Mouse (Mus musculus) neural tube, embryonic 13.5 days (tissue): ENCODE data around the gene Adgre5. TPM values are rescaled to one million over a fixed set of nuclear protein-coding genes. Genes with fewer than 3 reads are reported as not detected.

Experiments used
- ATAC-seq: fragments of 200-750 bp; cut with Nextera tagmentation; 2 replicates; pipeline ENCODE4 v1.8.0; 2017; ENCODE audit warnings: low read depth, mild to moderate bottlenecking, moderate TSS enrichment, moderate library complexity
- H3K27ac ChIP-seq: fragments of 300-500 bp; sonication (generic); replicated peaks from 2 replicates; pipeline ENCODE4 v1.5.1; 2015; ENCODE audit warnings: moderate library complexity, mild to moderate bottlenecking, inconsistent platforms
- H3K27me3 ChIP-seq: fragments of 300-500 bp; sonication (generic); 2 replicates; pipeline ENCODE4 v1.6.1; 2015; ENCODE audit warnings: mild to moderate bottlenecking, inconsistent platforms
- H3K36me3 ChIP-seq: fragments of 300-500 bp; sonication (generic); 2 replicates; pipeline ENCODE4 v1.6.1; 2015; ENCODE audit warnings: mild to moderate bottlenecking, inconsistent platforms
- H3K4me1 ChIP-seq: fragments of 300-500 bp; sonication (generic); replicated peaks from 2 replicates; pipeline ENCODE4 v1.6.1; 2015; ENCODE audit warnings: inconsistent platforms
- H3K4me2 ChIP-seq: fragments of 300-500 bp; sonication (generic); 2 replicates; pipeline ENCODE4 v1.6.1; 2015; ENCODE audit warnings: inconsistent platforms, mild to moderate bottlenecking, moderate library complexity
- H3K4me3 ChIP-seq: fragments of 300-500 bp; sonication (generic); 2 replicates; pipeline ENCODE4 v1.5.1; 2015; ENCODE audit warnings: mild to moderate bottlenecking, inconsistent platforms
- H3K9ac ChIP-seq: fragments of 300-500 bp; sonication (generic); 2 replicates; pipeline ENCODE4 v1.6.1; 2015; ENCODE audit warnings: moderate library complexity, mild to moderate bottlenecking, inconsistent platforms
- H3K9me3 ChIP-seq: fragments of 300-500 bp; sonication (generic); 2 replicates; pipeline ENCODE4 v1.6.1; 2016; ENCODE audit warnings: inconsistent platforms
- WGBS: fragments of 180-500 bp; shearing (Covaris S2); methylation state at CpG from one replicate; pipeline ENCODE4 v1.1.7; 2015; 5-methylcytosine and 5-hydroxymethylcytosine counted together
- polyA plus RNA-seq: library from polyadenylated mRNA; unstranded; fragments of >200 nt; fragmentation: Nextera tagmentation; extraction: Ambion mirVana; gene quantifications from 2 replicates; pipeline ENCODE4 v1.2.1, GENCODE M21; 2015

Gene Adgre5
- 12.7 and 14.7 TPM in 2 replicates for polyA plus RNA-seq

DNA sequence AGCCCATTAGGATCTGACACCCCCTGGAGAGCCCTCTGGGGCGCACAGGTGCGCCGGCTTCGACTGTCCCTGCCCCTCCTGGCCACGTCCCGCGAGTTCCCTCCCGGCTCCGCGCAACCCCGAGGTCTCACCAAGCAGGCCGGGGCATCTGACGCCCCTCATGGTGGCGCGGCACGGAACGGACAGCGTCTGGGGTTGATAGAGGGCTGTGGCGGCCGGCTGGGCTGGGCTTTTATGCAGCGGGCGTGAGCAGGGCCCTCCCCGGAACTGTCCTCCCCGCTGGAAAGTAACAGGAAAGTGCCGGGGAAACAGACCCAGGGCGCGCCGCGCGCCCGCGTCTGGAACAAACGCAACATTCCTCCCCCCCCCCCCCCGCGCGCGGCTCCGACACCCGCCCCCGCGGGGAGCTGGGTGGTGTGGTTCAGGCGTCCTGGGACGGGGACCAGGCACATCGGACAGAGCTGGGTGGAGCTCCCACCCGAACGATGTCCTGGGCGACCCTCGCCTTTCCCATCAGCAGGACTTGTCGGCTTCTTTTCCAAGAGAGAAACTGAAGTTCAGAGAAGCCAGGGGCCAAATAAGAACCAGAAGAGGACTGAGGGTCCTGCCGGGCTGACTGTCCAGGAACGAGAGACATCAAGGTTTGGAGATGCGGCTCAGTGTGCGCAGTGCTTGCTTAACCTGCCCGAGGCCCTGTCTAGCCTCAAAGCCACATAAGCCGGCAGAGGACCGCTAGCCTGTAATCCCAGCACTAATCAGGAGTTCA is at the start of gene Adgre5:
Gene Adgre5, minus strand, starts transcription at position 351 of the 766 bp plus-strand sequence.
- H3K4me2 ChIP-seq: peak within 1 kb of the TSS; percentile 77
- H3K27me3 ChIP-seq: peaks cover 55% of the 10 kb centered on the region
- H3K27ac ChIP-seq: 0 out of 2 replicates have a peak within 1 kb of the TSS, but pooled peaks have one; percentile 2
- WGBS: 1% methylated on average over 56 of the region's 56 CpGs
- H3K9ac ChIP-seq: peak within 1 kb of the TSS; percentile 68
- no peaks in the 10 kb centered on the region for H3K9me3 ChIP-seq
- H3K36me3 ChIP-seq: no peaks in the 10 kb centered on the region
- H3K4me3 ChIP-seq: peak within 1 kb of the TSS; percentile 45
- peak; percentile 58 for ATAC-seq
- H3K4me1 ChIP-seq: peaks cover 23% of the 10 kb centered on the region

DNA sequence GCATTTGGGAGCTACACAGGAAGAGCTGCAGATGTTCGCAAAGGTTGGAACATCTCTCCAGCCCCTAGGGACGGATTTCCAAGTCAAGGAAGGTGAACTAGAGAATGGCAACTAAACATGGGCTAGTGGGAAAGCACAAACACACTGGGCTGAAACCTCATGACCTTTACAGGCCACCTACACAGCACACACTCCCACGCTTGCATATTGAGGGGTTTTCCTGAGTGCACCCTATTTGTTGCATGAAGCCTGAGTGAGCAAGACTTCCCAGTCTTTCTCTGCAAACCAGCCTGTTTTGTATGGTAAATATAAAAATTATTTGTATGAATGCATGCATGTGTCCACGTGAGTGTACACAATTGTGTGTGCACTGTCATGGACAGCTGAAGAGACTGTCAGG is 48.7 kb upstream of the Adgre5 start:
- Histone ChIP-seq H3K4me3 (no peak overlapping the region), H3K9ac (no peak overlapping the region), H3K36me3 (no peaks in the 10 kb centered on the region), H3K9me3 (no peaks in the 10 kb centered on the region), H3K4me1 (peaks cover 3% of the 10 kb centered on the region; the same call in 1 of the 2 replicates), H3K27me3 (peaks cover 12% of the 10 kb centered on the region; the same call in 1 of the 2 replicates), H3K4me2 (no peak overlapping the region), H3K27ac (no peak overlapping the region)
- WGBS: 80% methylated on average over 4 of the region's 4 CpGs
- no peak for ATAC-seq

DNA sequence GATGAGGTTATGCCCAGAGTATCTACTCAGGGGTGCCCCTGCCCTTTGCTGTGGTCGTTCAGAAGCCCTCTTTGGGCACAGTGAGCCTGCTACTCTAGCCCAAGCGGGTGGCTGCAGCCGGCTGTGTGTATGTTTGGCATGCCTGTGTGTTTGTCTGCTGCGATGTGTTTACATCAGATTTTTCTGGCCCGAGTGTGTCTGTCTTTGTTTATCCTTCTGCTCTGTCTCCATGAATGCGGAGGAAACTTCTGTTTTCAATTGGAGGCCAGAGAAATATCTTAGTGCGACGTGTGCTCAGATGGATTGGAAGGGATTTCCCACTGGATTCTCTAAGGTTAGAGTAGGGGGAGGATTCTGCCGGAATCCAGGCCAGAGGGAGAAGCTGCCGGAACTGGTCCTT is 43.9 kb upstream of the Adgre5 start:
- 77% methylated on average over 10 of the region's 10 CpGs for WGBS
- no peak for ATAC-seq
- Histone ChIP-seq H3K36me3 (no peaks in the 10 kb centered on the region), H3K9me3 (no peaks in the 10 kb centered on the region), H3K4me1 (0 out of 2 replicates have a peak, but pooled peaks cover 2% of the 10 kb centered on the region), H3K27me3 (peaks cover 40% of the 10 kb centered on the region), H3K4me3 (no peak overlapping the region), H3K27ac (no peak overlapping the region), H3K9ac (no peak overlapping the region), H3K4me2 (no peak overlapping the region)

DNA sequence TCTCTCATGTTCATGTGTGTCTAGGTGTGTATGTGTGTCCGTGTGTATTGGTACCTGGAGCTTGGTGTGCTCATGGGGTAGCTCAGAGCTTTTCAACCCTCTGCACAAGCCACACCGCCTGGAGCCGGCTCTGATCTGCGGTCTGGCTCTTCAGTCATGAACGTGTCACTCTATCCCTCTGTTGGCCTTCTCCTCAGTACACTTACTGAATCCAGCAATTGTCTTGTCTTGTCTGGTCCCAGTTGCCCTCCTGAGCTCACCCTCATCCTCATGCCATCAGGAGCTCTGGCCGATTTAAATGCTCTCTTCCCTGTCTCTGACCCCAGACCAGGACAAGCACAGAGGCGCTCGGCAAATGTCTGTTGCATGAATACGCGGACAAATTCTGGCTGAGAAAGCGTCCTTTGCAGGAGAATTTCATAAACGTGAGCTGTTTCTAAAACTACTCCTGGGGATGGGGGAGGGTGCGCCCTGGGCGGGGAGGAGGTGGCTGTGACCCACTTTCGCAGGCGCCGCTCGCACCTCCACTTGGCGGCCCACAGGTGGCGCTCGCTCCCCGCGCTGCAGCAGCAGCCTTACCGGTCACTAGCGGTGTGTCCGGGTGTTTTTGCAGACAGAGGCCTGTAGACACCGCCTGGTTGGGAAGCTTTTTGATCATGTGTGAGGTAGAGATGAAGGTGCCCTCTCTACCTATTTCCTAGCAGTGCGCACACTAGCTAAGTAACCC is 41.9 kb upstream of the Adgre5 start:
- 14% methylated on average over 28 of the region's 28 CpGs for WGBS
- Histone ChIP-seq H3K27me3 (peaks cover 52% of the 10 kb centered on the region), H3K4me3 (no peak overlapping the region), H3K9ac (no peak overlapping the region), H3K27ac (no peak overlapping the region), H3K9me3 (no peaks in the 10 kb centered on the region), H3K4me2 (peak overlapping the region; percentile 40), H3K4me1 (0 out of 2 replicates have a peak, but pooled peaks cover 2% of the 10 kb centered on the region), H3K36me3 (no peaks in the 10 kb centered on the region)
- peak; percentile 82 for ATAC-seq

DNA sequence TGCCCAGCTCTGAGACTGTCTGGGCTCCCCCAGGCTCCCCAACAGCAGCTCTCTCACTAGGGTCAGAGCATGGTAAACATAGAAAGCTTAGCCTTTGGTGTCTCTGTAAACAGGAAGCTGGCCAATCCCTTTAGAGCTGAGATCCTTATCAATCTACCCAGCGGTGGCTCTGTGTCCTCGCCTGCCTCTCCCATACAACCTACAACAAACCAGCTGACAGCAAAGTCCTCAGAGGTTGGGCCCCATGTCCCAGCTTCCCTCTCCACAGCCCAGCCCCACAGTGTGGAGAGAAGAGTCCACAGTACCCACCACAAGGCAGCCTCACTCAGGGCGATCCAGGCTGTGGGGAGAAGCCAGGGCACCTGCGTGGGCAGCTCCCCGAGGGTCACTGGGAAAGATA is 38.5 kb upstream of the Adgre5 start:
- no peak overlapping the region for H3K4me2 ChIP-seq
- no peaks in the 10 kb centered on the region for H3K9me3 ChIP-seq
- no peak overlapping the region for H3K9ac ChIP-seq
- no peak overlapping the region for H3K27ac ChIP-seq
- H3K27me3 ChIP-seq: peaks cover 59% of the 10 kb centered on the region
- no peaks in the 10 kb centered on the region for H3K36me3 ChIP-seq
- WGBS: 64% methylated on average over 5 of the region's 5 CpGs
- peaks cover 5% of the 10 kb centered on the region; the same call in 1 of the 2 replicates for H3K4me1 ChIP-seq
- no peak for ATAC-seq
- no peak overlapping the region for H3K4me3 ChIP-seq

DNA sequence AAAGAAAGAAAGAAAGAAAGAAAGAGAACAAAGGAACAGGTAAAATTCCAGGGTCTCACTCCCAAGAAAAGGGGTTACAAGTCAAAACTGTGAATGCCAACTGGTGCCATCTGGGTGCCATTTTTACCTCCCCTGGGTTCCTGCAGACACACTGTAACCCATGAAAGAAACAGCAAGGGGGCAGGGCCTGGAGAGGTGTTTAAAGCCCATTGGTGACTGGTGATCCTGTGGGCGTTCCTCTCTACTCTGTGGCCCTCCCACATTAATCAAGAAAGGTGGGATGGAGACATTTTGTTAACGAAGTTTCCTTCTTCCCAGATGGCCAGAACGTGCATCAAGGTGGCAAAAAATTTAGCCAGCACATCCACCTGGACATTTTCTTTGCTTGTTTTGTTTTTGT is 36.9 kb upstream of the Adgre5 start:
- H3K27me3 ChIP-seq: peaks cover 63% of the 10 kb centered on the region
- H3K4me1 ChIP-seq: peaks cover 16% of the 10 kb centered on the region
- no peaks in the 10 kb centered on the region for H3K9me3 ChIP-seq
- 69% methylated on average over 3 of the region's 3 CpGs for WGBS
- H3K36me3 ChIP-seq: no peaks in the 10 kb centered on the region
- H3K4me2 ChIP-seq: no peak overlapping the region
- no peak overlapping the region for H3K4me3 ChIP-seq
- H3K27ac ChIP-seq: no peak overlapping the region
- no peak for ATAC-seq
- no peak overlapping the region for H3K9ac ChIP-seq

DNA sequence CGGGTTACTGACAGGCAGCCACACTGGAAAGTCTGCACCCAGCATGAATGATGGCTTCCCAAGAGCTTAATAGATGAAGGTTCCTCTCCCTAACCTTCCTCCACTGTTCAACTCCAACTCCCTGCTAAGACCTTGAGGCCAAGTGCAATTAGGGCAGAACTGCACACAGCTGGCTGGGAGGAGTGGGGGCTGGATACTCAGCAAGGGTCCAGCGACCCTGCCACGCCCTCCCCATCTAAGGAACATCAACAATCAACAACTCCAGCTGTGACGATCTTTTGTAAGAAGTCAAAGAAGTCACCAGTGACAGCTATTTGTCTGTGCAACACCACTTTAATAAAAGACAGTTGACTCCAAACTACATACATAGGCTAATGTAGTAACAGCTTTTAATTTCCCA is 35.5 kb upstream of the Adgre5 start:
- H3K4me2 ChIP-seq: no peak overlapping the region
- peaks cover 64% of the 10 kb centered on the region for H3K27me3 ChIP-seq
- H3K27ac ChIP-seq: no peak overlapping the region
- no peak overlapping the region for H3K4me3 ChIP-seq
- no peaks in the 10 kb centered on the region for H3K36me3 ChIP-seq
- no peak overlapping the region for H3K9ac ChIP-seq
- no peak for ATAC-seq
- WGBS: 29% methylated on average over 4 of the region's 4 CpGs
- peaks cover 22% of the 10 kb centered on the region for H3K4me1 ChIP-seq
- H3K9me3 ChIP-seq: no peaks in the 10 kb centered on the region

DNA sequence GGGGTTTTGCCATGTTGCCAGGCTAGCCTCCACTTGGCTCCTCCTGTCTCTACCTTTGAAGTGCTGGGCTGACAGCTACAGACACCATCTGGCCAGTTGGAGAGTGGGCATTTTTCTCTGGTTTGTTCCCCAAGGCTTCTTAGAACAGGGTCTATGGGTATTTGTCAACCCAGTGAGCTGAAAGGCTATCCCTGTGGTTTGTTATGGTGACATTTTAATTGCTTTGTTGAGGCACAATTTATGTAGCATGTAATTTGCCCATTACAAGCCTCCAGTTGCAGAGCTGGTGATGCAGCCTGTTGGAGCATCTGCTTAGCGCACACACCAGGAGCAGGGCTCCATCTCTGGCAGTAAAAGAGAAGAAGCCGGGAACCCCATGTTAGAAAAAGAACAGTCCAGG is 33.1 kb upstream of the Adgre5 start:
- Histone ChIP-seq H3K9ac (no peak overlapping the region), H3K4me1 (peaks cover 22% of the 10 kb centered on the region), H3K4me2 (no peak overlapping the region), H3K9me3 (no peaks in the 10 kb centered on the region), H3K27ac (no peak overlapping the region), H3K4me3 (no peak overlapping the region), H3K36me3 (no peaks in the 10 kb centered on the region), H3K27me3 (peaks cover 66% of the 10 kb centered on the region)
- peak; percentile 66 for ATAC-seq
- WGBS: 22% methylated on average over 2 of the region's 2 CpGs

DNA sequence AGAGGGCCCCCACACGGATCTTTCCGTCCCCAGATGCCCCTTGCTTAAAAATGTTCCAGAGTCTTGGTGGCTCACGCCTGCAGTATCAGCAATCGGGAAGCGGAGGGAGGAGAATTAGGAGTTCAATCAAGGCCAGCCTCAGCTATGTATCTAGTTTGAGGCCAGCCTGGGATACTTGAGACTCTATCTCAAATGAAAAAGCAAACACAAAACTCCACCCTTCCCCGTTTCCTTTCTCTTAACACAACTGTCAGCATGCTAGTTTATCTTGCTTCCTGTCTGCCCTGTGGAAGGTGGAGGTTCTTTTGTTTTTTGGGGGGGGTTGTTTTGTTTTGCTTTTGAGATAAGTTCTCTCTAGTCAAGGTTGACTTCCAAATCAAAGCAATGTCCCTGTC is 32.3 kb upstream of the Adgre5 start:
- WGBS: 40% methylated on average over 6 of the region's 6 CpGs
- H3K4me3 ChIP-seq: 0 out of 2 replicates have a peak overlapping the region, but pooled peaks have one; percentile 30
- H3K27me3 ChIP-seq: peaks cover 61% of the 10 kb centered on the region
- H3K4me1 ChIP-seq: peaks cover 22% of the 10 kb centered on the region
- H3K36me3 ChIP-seq: no peaks in the 10 kb centered on the region
- H3K27ac ChIP-seq: no peak overlapping the region
- H3K9me3 ChIP-seq: no peaks in the 10 kb centered on the region
- no peak for ATAC-seq
- no peak overlapping the region for H3K9ac ChIP-seq
- H3K4me2 ChIP-seq: peak overlapping the region; percentile 56

DNA sequence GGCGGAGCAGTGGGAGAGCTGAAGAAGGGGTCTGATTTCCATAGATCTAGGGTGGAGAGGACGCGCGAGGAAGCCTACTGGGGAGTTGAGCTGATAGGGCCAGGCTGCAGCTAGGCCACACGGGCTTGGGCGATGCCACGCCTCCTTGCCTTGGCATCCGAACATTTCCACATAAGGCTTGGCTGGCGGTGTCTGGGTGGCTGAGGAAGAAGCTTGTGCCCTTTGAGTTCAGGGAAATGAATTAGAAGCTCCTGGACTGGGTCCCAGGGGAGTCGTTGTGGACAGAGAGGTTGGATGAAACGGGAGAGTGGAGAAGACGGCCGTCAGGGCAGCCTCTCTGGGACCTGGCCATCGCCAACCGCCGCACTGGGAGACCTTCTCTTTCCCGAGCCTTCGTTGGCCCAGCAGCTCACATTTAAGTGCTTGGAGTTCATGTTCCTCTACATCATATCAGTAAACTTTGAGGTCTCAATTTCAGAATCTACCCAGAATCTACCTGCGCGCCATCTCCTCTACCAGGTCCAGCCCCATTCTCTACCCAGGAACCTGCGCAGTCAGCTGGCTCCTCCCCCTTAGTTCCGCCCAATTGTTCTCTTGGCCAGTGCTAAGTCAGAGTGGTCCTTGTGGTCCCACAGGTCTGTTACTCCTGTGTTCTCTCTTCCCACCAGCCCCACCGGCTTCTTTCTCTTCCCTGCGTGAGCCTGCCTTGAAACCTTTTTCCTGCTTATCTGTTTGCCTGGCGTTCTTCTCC is 31.8 kb upstream of the Adgre5 start:
- 0 out of 2 replicates have a peak, but pooled peaks have one; percentile 51 for ATAC-seq
- H3K9ac ChIP-seq: 0 out of 2 replicates have a peak overlapping the region, but pooled peaks have one; percentile 35
- H3K27ac ChIP-seq: no peak overlapping the region
- H3K4me3 ChIP-seq: peak overlapping the region; percentile 30
- peaks cover 22% of the 10 kb centered on the region for H3K4me1 ChIP-seq
- no peaks in the 10 kb centered on the region for H3K36me3 ChIP-seq
- 8% methylated on average over 25 of the region's 25 CpGs for WGBS
- H3K4me2 ChIP-seq: peak overlapping the region; percentile 56
- H3K27me3 ChIP-seq: peaks cover 61% of the 10 kb centered on the region
- no peaks in the 10 kb centered on the region for H3K9me3 ChIP-seq

DNA sequence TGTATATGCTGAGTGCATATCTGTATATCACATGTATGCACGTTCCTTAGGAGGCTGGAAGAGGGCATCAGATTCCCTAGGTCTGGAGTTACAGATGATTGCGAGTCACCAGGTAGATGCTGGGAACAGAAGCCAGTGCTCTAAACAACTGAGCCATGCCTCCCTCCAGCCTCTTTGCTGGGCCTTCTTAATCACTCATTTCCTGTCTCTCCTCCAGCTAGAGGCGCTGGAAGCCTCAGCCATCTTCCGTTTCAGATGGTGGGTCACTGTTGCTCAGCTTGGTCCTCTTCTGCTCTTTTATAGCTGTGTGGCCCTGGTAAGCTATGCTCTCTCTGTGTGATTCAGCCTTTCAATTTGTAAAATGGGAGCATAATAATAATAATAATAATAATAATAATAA is 30.7 kb upstream of the Adgre5 start:
- WGBS: 60% methylated on average over 4 of the region's 4 CpGs
- Histone ChIP-seq H3K4me1 (peaks cover 22% of the 10 kb centered on the region), H3K9ac (no peak overlapping the region), H3K4me2 (no peak overlapping the region), H3K4me3 (no peak overlapping the region), H3K36me3 (no peaks in the 10 kb centered on the region), H3K27ac (no peak overlapping the region), H3K9me3 (peaks cover 4% of the 10 kb centered on the region), H3K27me3 (peaks cover 55% of the 10 kb centered on the region)
- no peak for ATAC-seq

DNA sequence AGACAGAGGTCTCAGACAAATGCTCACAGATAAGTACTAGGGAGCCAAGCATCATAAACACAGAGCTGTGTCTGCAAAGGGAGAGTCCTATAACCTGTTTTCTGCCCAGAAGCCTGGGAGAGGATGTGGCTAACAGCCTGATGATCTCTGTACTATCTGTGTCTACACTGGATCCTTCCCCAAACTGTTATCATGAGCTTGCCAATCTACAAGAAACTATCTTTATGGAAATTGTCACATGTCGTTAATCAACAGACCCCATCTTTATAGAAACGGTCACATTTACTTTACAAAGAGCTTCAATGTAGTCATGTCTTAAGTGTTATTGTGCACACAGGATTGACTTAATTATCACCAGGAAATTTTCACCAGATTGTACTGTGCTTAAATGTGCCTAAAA is 29.5 kb upstream of the Adgre5 start:
- no peaks in the 10 kb centered on the region for H3K36me3 ChIP-seq
- H3K9ac ChIP-seq: no peak overlapping the region
- peaks cover 22% of the 10 kb centered on the region for H3K4me1 ChIP-seq
- no peak overlapping the region for H3K27ac ChIP-seq
- no peak overlapping the region for H3K4me2 ChIP-seq
- H3K4me3 ChIP-seq: no peak overlapping the region
- ATAC-seq: no peak
- WGBS: 82% methylated on average over 2 of the region's 2 CpGs
- H3K9me3 ChIP-seq: peaks cover 8% of the 10 kb centered on the region
- peaks cover 49% of the 10 kb centered on the region for H3K27me3 ChIP-seq
